Mouse (Mus musculus) midbrain, embryonic 15.5 days (tissue): ENCODE measurements around the gene Lnpep. TPM values are rescaled to one million over a fixed set of nuclear protein-coding genes. Genes with fewer than 3 reads are reported as not detected.

Experiments
- ATAC-seq: fragments of 200-750 bp; cut with Nextera tagmentation; replicated peaks from 2 replicates; pipeline ENCODE4 v1.8.0; 2017; ENCODE audit warnings: moderate TSS enrichment
- H3K27ac ChIP-seq: fragments of 300-500 bp; sonication (generic); 2 replicates; pipeline ENCODE4 v1.5.1; 2015; ENCODE audit warnings: mild to moderate bottlenecking, inconsistent platforms
- H3K27me3 ChIP-seq: fragments of 300-500 bp; sonication (generic); replicated peaks from 2 replicates; pipeline ENCODE4 v1.6.1; 2015; ENCODE audit warnings: inconsistent platforms
- H3K36me3 ChIP-seq: fragments of 300-500 bp; sonication (generic); replicated peaks from 2 replicates; pipeline ENCODE4 v1.6.1; 2015; ENCODE audit warnings: inconsistent platforms
- H3K4me1 ChIP-seq: fragments of 300-500 bp; sonication (generic); 2 replicates; pipeline ENCODE4 v1.6.1; 2015; ENCODE audit warnings: inconsistent platforms
- H3K4me2 ChIP-seq: fragments of 300-500 bp; sonication (generic); 2 replicates; pipeline ENCODE4 v1.6.1; 2015; ENCODE audit warnings: inconsistent platforms, mild to moderate bottlenecking, moderate library complexity
- H3K4me3 ChIP-seq: fragments of 300-500 bp; sonication (generic); 2 replicates; pipeline ENCODE4 v1.5.1; 2015; ENCODE audit warnings: mild to moderate bottlenecking, inconsistent platforms
- H3K9ac ChIP-seq: fragments of 300-500 bp; sonication (generic); 2 replicates; pipeline ENCODE4 v1.6.1; 2015; ENCODE audit warnings: mild to moderate bottlenecking, inconsistent platforms
- H3K9me3 ChIP-seq: fragments of 300-500 bp; sonication (generic); 2 replicates; pipeline ENCODE4 v1.6.1; 2016; ENCODE audit warnings: inconsistent platforms
- WGBS: fragments of 180-500 bp; shearing (Covaris S2); methylation state at CpG from one replicate; pipeline ENCODE4 v1.1.7; 2015; ENCODE audit warnings: mixed read lengths; 5-methylcytosine and 5-hydroxymethylcytosine counted together
- polyA plus RNA-seq: library from polyadenylated mRNA; unstranded; fragments of >200 nt; fragmentation: Nextera tagmentation; extraction: Ambion mirVana; gene quantifications from 2 replicates; pipeline ENCODE4 v1.2.1, GENCODE M21; 2015

The Lnpep gene
- polyA plus RNA-seq, 1 experiment from 2014 or later = 8.6 TPM

DNA sequence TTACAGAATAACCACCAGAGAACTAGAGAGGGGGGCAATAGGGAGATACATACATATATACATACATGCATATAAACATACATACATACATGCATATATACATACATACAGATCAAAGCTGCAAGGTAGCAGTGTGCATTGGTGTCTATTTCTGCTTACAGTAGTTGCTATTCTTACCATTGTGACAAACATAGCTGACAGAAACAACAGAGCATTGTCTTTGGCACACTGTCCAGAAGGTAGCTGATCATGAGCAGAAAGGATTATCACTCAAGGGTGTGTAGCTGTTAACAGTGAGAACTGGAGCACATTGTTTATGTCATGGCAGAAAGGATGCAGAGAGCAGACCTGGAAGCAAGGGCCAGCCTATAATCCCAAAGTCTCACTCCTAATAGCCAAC, 22.1 kb downstream of the Lnpep start:
- no peak for ATAC-seq
- H3K9ac ChIP-seq = no peak overlapping the region
- no peaks in the 10 kb centered on the region for H3K36me3 ChIP-seq
- no peaks in the 10 kb centered on the region for H3K27me3 ChIP-seq
- no peak overlapping the region for H3K4me3 ChIP-seq
- no peak overlapping the region for H3K27ac ChIP-seq
- peaks cover 8% of the 10 kb centered on the region for H3K4me1 ChIP-seq
- H3K9me3 ChIP-seq = no peaks in the 10 kb centered on the region
- no peak overlapping the region for H3K4me2 ChIP-seq

GRCm38 (mm10) chr17:17602330-17602729, 22.5 kb downstream of the Lnpep start:
- H3K27ac ChIP-seq = no peak overlapping the region
- H3K4me2 ChIP-seq = no peak overlapping the region
- H3K4me1 ChIP-seq = peaks cover 8% of the 10 kb centered on the region
- WGBS = 34% methylated on average over 4 of the region's 4 CpGs
- H3K4me3 ChIP-seq = no peak overlapping the region
- no peaks in the 10 kb centered on the region for H3K9me3 ChIP-seq
- no peaks in the 10 kb centered on the region for H3K36me3 ChIP-seq
- H3K9ac ChIP-seq = no peak overlapping the region
- ATAC-seq = 0 out of 2 replicates have a peak, but pooled peaks have one; percentile 52
- no peaks in the 10 kb centered on the region for H3K27me3 ChIP-seq

DNA sequence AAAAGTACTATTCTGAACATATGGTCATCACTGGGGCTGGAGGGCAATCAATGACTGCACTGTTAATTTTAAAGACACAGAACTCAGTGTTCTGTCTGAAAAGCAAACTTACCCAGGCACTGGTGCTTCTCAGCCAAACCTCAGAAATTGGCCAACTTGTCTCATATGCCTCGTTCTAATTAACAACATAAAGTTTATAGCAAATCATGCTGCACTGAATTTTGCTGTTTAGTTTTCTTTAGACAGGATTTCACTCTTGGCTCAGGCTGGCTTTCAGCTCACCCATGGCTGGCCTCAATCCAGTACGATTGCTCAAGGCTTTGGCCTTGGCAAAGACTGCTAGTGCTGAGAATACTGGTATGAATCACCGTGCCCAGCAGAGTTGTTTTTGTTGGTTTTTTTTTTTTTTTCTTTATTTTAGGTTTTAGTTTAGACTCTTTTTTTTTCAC, 24.0 kb downstream of the Lnpep start:
- H3K36me3 ChIP-seq = no peaks in the 10 kb centered on the region
- H3K4me1 ChIP-seq = peaks cover 8% of the 10 kb centered on the region
- H3K4me2 ChIP-seq = no peak overlapping the region
- no peak for ATAC-seq
- H3K9ac ChIP-seq = no peak overlapping the region
- H3K27me3 ChIP-seq = no peaks in the 10 kb centered on the region
- no peaks in the 10 kb centered on the region for H3K9me3 ChIP-seq
- no peak overlapping the region for H3K27ac ChIP-seq
- no peak overlapping the region for H3K4me3 ChIP-seq
- WGBS = 69% methylated on average over 3 of the region's 3 CpGs

DNA sequence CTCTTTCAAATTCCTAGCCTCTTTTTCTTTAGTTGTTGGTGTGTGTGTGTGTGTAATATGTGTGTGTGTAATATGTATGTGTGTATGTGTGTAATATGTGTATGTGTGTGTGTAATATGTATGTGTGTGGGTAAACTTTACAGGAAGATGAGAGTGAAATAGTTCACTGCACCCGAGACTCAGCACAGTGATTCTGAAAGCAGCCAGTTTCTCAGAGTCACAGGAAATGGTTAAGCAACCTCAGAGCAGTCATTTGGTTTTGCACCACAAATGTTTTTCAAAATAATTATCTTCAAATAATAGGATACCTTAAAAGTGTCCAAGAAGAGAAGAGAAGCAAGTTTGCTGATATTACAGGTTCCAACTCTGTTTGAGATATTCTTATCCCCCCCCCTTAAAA, 24.8 kb downstream of the Lnpep start:
- no peak overlapping the region for H3K27ac ChIP-seq
- H3K27me3 ChIP-seq = no peaks in the 10 kb centered on the region
- H3K4me2 ChIP-seq = no peak overlapping the region
- WGBS = 83% methylated on average over 1 of the region's 1 CpGs
- H3K4me1 ChIP-seq = peaks cover 8% of the 10 kb centered on the region
- no peak overlapping the region for H3K9ac ChIP-seq
- no peak overlapping the region for H3K4me3 ChIP-seq
- H3K9me3 ChIP-seq = no peaks in the 10 kb centered on the region
- no peaks in the 10 kb centered on the region for H3K36me3 ChIP-seq
- ATAC-seq = no peak

GRCm38 (mm10) chr17:17598355-17598754, 26.5 kb downstream of the Lnpep start:
- no peaks in the 10 kb centered on the region for H3K36me3 ChIP-seq
- ATAC-seq = no peak
- no peak overlapping the region for H3K27ac ChIP-seq
- H3K9ac ChIP-seq = no peak overlapping the region
- 94% methylated on average over 2 of the region's 2 CpGs for WGBS
- no peak overlapping the region for H3K4me3 ChIP-seq
- no peak overlapping the region for H3K4me2 ChIP-seq
- H3K4me1 ChIP-seq = peaks cover 8% of the 10 kb centered on the region
- no peaks in the 10 kb centered on the region for H3K27me3 ChIP-seq
- no peaks in the 10 kb centered on the region for H3K9me3 ChIP-seq

DNA sequence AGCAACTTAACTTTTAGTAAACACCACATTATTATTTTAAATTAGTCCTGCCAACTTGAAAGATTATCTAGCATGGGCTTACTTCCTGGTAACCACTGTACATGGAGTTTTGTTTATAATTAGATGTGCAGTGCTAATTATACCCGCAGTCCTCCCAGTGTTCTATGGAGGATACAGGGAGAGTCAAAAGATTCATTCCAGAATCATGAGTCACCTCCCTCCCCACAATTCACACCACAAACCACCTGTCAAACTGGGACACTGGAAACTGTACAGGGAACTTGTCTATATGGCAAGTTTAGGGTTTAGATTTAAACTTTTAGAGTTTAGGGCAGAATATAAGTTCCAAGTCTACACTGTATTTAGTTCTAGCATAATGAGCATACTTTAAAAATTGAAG, 31.9 kb downstream of the Lnpep start:
- H3K27me3 ChIP-seq = no peaks in the 10 kb centered on the region
- no peak overlapping the region for H3K4me2 ChIP-seq
- WGBS = 98% methylated on average over 1 of the region's 1 CpGs
- H3K4me1 ChIP-seq = no peaks in the 10 kb centered on the region
- H3K4me3 ChIP-seq = no peak overlapping the region
- no peaks in the 10 kb centered on the region for H3K36me3 ChIP-seq
- no peak overlapping the region for H3K9ac ChIP-seq
- no peak overlapping the region for H3K27ac ChIP-seq
- no peaks in the 10 kb centered on the region for H3K9me3 ChIP-seq
- ATAC-seq = no peak

DNA sequence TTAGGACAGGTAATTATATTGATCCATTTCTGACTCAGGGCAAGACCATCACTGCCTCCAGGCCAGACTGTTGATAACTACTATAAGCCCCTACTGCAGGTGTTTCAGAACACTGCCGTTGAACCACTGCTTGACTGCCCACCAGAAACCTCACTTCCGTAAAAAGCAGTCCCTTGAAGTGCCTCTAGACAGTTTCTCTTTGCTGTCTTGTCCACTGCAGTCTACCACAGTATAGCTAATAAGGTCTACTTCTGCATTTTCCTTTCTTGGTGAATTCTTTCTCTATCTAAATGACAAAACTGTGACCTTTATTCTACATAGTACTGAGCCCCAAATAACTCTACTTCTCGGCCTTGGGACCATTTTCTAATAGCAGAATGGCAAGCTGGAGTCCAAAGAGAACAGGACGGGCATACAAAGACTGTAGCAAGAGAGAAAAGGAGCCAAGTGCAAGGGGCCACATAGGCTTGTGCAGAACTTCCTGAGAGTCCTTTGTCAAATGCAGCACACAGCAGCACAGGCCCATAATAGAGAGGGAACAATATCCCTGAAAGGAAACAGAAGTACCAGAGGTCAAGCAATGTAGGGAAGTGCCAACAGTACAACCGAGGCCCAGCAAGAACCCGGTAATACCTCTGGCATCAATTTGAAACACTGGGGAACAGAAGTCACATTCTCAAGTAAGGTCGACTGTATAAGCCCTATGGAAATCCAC, 37.4 kb downstream of the Lnpep start:
- H3K27me3 ChIP-seq = no peaks in the 10 kb centered on the region
- WGBS = 78% methylated on average over 7 of the region's 7 CpGs

GRCm38 (mm10) chr17:17585115-17585514, 39.7 kb downstream of the Lnpep start:
- Histone ChIP-seq H3K27ac (no peak overlapping the region), H3K4me1 (no peaks in the 10 kb centered on the region), H3K4me3 (no peak overlapping the region), H3K9ac (no peak overlapping the region), H3K9me3 (no peaks in the 10 kb centered on the region), H3K4me2 (no peak overlapping the region), H3K36me3 (no peaks in the 10 kb centered on the region), H3K27me3 (no peaks in the 10 kb centered on the region)
- ATAC-seq = no peak
- 97% methylated on average over 4 of the region's 4 CpGs for WGBS

More for the DNA sequence above, 37.4 kb downstream of the Lnpep start:
- H3K4me2 ChIP-seq = no peak overlapping the region
- H3K27ac ChIP-seq = no peak overlapping the region
- no peak overlapping the region for H3K4me3 ChIP-seq
- no peaks in the 10 kb centered on the region for H3K4me1 ChIP-seq
- no peak overlapping the region for H3K9ac ChIP-seq
- no peaks in the 10 kb centered on the region for H3K36me3 ChIP-seq
- H3K9me3 ChIP-seq = no peaks in the 10 kb centered on the region
- no peak for ATAC-seq

DNA sequence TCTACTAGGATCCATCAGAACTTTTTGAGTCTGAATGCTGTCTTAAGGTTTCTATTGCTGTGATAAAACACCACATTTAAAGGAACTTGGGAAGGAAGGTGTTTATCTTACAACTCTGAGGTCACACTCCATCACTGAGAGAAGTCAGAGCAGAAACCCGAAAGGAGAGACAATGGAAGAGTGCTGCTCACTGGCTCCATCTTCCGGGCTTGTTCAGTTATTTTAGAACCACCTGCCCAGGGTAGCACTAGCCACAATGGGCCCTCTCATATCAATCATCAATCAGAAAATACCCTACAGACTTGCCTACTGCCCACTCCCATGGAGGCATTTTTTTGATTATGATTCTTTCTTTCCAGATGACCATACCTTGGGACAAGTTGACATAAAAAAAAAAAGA, 41.0 kb downstream of the Lnpep start:
- no peak for ATAC-seq
- no peak overlapping the region for H3K9ac ChIP-seq
- H3K27me3 ChIP-seq = no peaks in the 10 kb centered on the region
- H3K27ac ChIP-seq = no peak overlapping the region
- H3K4me2 ChIP-seq = no peak overlapping the region
- WGBS = 44% methylated on average over 2 of the region's 2 CpGs
- H3K4me1 ChIP-seq = no peaks in the 10 kb centered on the region
- H3K36me3 ChIP-seq = no peaks in the 10 kb centered on the region
- H3K4me3 ChIP-seq = no peak overlapping the region
- no peaks in the 10 kb centered on the region for H3K9me3 ChIP-seq

DNA sequence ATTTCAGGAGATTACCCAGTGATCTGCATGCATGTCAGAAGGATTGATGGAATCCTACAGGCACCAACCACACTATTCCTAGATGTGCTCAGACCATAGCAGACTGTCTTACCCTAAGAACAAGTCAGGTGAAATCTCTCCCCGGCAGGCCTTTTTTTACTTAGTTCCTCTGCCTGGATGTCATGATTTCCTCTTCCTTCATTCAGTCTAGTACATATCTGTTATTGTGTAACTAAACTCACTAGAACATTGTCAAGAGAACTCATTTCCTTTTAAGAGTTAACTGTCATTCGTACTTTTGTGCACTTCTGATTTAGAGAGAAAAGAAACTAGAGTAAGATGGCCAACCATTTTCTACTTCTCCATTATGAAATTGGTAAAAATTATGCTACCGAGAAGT, 43.6 kb downstream of the Lnpep start:
- 98% methylated on average over 3 of the region's 3 CpGs for WGBS
- H3K4me2 ChIP-seq = no peak overlapping the region
- no peak overlapping the region for H3K27ac ChIP-seq
- no peaks in the 10 kb centered on the region for H3K27me3 ChIP-seq
- no peaks in the 10 kb centered on the region for H3K4me1 ChIP-seq
- ATAC-seq = no peak
- no peak overlapping the region for H3K4me3 ChIP-seq
- H3K36me3 ChIP-seq = no peaks in the 10 kb centered on the region
- no peak overlapping the region for H3K9ac ChIP-seq
- H3K9me3 ChIP-seq = no peaks in the 10 kb centered on the region

- WGBS = 94% methylated on average over 9 of the region's 9 CpGs
- no peak overlapping the region for H3K4me2 ChIP-seq
- no peak overlapping the region for H3K9ac ChIP-seq
- ATAC-seq = no peak
- no peaks in the 10 kb centered on the region for H3K36me3 ChIP-seq
- no peak overlapping the region for H3K27ac ChIP-seq
- H3K27me3 ChIP-seq = no peaks in the 10 kb centered on the region
- no peak overlapping the region for H3K4me3 ChIP-seq
- H3K4me1 ChIP-seq = no peaks in the 10 kb centered on the region
- H3K9me3 ChIP-seq = no peaks in the 10 kb centered on the region
These were observed 48.5 kb downstream of the Lnpep start for GRCm38 (mm10) chr17:17576399-17576798.

GRCm38 (mm10) chr17:17567071-17567470, 57.8 kb downstream of the Lnpep start:
- no peaks in the 10 kb centered on the region for H3K4me1 ChIP-seq
- 52% methylated on average over 3 of the region's 3 CpGs for WGBS
- no peak overlapping the region for H3K4me2 ChIP-seq
- H3K9ac ChIP-seq = no peak overlapping the region
- ATAC-seq = 0 out of 2 replicates have a peak, but pooled peaks have one; percentile 30
- no peaks in the 10 kb centered on the region for H3K27me3 ChIP-seq
- peaks cover 8% of the 10 kb centered on the region; the same call in 1 of the 2 replicates for H3K36me3 ChIP-seq
- no peak overlapping the region for H3K27ac ChIP-seq
- H3K4me3 ChIP-seq = no peak overlapping the region
- no peaks in the 10 kb centered on the region for H3K9me3 ChIP-seq

- Histone ChIP-seq H3K4me1 (no peaks in the 10 kb centered on the region), H3K36me3 (no peaks in the 10 kb centered on the region), H3K9ac (no peak overlapping the region), H3K9me3 (no peaks in the 10 kb centered on the region), H3K27ac (no peak overlapping the region), H3K4me2 (no peak overlapping the region), H3K4me3 (no peak overlapping the region), H3K27me3 (no peaks in the 10 kb centered on the region)
- ATAC-seq = no peak
- 64% methylated on average over 3 of the region's 3 CpGs for WGBS
These were observed 75.9 kb downstream of the Lnpep start for GRCm38 (mm10) chr17:17548958-17549357.
